Mouse (Mus musculus) layer of hippocampus, postnatal 10 days (tissue): ENCODE measurements around the gene 4933402N22Rik. TPM values are rescaled to one million over a fixed set of nuclear protein-coding genes. Genes with fewer than 3 reads are reported as not detected.
"Not testable (repeated sequence)": the region's sequence is repeated elsewhere in the genome, so short reads cannot be mapped to it uniquely, and the experiment has no call there.

Source experiments
- DNase-seq, 2 experiments: peaks; one replicate each; pipeline ENCODE4 v3.0.0; 2021; ENCODE audit warnings: low spot score in 2 of 2
- long read RNA-seq: library from polyadenylated mRNA; stranded (forward); transcript quantifications from one replicate; pipeline ENCODE4 v2.0.0, GENCODE M21; 2023
- total RNA-seq, 2 experiments: library from RNA; stranded (reverse); gene quantifications; 2 replicates each; pipeline ENCODE4 v1.2.3; 2021

Gene 4933402N22Rik
- total RNA-seq, result not detected
- long read RNA-seq, result 0 reads

GRCm38 (mm10) chr5:11917743-11918142, at the start of gene 4933402N22Rik:
TSS of gene 4933402N22Rik (plus strand) at chr5:11918043.
- DNase-seq, result not testable (repeated sequence)

- not testable (repeated sequence) for DNase-seq
Measured at GRCm38 (mm10) chr5:11923790-11924189, 5.9 kb downstream of the 4933402N22Rik start.

Other genes with a start within 250 kb of the 4933402N22Rik start
- gene Gm8922, start 236.1 kb upstream of the 4933402N22Rik start, total RNA-seq, result not detected
- not detected for gene Gm8926, start 147.5 kb upstream of the 4933402N22Rik start, total RNA-seq
- not detected for gene Gm6465, start 72.5 kb upstream of the 4933402N22Rik start, total RNA-seq